Mouse (Mus musculus): ENCODE measurements around the gene Hoxb4.

Hoxb4 gene

DNA sequence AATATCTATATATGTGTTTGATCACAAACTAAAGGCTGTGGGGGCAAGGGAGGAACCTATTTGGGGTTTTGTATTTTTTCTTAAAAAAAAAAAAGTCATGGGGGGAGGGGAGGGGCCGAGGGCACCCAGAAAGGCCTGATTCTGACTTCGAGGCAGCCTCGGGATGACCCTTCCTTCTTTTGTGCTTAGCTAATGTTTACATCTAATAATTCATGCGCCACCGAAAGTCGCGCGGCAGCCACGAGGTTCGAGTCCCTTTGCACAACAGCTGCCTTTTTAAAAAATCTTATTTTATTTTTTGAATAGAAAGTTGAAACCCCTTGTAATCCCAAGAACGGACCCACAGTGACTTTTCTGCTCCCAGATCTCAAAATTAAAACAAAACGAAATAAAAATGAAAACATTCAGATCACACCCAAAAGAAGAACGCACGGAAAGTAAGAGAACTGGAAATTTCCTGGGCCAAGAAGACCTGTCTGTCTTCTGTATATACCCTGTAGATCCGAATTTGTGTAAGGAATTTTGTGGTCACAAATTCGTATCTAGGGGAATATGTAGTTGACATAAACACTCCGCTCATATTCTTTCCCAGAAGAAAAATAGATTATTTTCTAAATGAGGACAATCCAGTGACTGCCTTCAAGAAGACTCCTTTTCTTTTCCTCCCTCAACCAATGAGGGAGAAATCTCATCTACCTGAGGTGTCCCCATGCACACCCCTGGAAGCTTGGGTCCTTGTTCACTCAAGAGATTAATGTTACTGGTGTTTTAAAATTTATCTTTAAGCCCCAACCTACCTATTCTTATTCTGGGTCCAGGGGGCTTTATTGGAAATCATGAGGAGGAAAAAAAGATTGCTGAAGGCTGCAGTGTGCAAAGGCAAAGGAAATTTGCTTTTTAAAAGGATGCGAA is 1.1 kb upstream of the Hoxb4 start:
- DNase-seq: no peak

DNA sequence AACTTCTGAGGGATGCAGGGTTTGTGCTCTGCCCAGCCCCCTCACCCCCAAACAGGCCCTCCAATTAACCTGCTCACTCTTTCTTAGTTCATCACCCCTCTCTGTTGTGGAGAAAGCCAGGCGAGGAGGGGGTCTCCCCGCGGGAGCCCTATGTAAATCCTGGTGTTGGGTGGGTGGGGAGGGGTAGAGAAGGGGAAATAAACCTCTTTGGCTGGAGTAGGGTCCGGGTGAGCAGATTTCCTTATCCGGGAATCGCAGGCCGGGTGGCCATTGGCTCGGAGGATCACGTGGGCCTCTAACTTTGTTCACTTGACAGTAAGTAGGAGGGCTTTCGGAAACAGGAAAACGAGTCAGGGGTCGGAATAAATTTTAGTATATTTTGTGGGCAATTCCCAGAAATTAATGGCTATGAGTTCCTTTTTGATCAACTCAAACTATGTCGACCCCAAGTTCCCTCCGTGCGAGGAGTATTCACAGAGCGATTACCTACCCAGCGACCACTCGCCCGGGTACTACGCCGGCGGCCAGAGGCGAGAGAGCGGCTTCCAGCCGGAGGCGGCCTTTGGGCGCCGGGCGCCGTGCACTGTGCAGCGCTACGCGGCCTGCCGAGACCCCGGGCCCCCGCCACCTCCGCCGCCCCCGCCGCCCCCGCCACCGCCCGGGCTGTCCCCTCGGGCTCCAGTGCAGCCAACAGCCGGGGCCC is 452 bp downstream of the Hoxb4 start:
- peak; percentile 50 to 60 for DNase-seq

GRCm38 (mm10) chr11:96319071-96319902 is 1.2 kb downstream of the Hoxb4 start:
- DNase-seq: no peak

DNA sequence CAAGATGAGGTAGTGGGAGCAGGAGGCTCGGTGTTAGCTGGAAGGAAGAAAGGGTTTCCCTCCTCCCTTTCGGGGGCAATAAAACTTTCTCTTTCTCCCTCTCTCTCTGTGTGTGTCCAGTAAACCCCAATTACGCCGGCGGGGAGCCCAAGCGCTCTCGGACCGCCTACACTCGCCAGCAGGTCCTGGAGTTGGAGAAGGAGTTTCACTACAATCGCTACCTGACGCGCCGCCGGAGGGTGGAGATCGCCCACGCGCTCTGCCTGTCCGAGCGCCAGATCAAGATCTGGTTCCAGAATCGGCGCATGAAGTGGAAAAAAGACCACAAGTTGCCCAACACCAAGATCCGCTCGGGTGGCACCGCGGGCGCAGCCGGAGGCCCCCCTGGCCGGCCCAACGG is 1.8 kb downstream of the Hoxb4 start:
- DNase-seq: no peak

- DNase-seq: no peak
Observed at GRCm38 (mm10) chr11:96320688-96321087, 2.6 kb downstream of the Hoxb4 start.

GRCm38 (mm10) chr11:96321846-96322245 is 3.8 kb downstream of the Hoxb4 start:
- DNase-seq: no peak

DNA sequence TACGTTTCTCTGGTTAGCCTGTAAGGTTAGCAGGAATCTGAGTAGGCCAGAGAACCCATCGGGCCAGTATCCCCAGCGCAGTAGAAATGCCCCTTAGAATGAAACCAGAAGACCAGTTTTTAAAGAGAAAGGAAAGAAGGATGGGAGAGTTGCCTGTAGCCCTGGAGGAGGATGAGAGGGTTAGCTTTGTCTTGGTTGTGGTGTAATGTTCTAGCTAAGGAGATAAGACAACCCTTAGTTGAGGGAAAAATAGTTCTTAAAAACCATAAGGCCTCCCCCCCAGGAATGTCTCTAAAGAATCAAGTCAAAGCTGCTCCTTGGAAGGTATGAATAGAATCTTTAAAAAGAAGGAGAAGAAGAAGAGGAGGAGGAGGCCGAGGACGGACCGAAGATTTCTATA is 4.7 kb downstream of the Hoxb4 start:
- DNase-seq: no peak

DNA sequence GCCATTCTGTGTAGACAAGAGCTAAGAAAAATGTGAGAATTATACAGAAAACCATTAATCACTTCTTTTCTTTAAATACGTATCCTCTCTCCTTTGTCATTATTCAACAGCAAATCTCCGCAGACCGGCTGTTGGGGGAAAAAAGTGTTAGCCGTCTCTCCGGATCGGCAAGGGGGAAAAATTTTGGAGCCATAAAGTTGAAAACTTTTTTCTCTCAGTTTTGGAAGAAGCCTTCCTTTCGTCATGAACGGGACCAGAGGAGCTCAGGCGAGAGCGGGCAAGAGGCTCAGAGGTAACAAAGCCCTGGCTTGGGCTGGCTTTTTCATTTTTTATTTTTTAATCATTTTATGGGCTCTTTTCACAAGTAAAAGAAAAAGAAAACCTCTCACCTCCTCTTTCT is 5.1 kb downstream of the Hoxb4 start, which contains the start of gene Hoxb3:
Gene Hoxb3, plus strand, starts transcription at position 173 of the 400 bp plus-strand sequence.
- no peak for DNase-seq

- no peak for DNase-seq
Observed at GRCm38 (mm10) chr11:96324125-96324524, 6.1 kb downstream of the Hoxb4 start.

DNA sequence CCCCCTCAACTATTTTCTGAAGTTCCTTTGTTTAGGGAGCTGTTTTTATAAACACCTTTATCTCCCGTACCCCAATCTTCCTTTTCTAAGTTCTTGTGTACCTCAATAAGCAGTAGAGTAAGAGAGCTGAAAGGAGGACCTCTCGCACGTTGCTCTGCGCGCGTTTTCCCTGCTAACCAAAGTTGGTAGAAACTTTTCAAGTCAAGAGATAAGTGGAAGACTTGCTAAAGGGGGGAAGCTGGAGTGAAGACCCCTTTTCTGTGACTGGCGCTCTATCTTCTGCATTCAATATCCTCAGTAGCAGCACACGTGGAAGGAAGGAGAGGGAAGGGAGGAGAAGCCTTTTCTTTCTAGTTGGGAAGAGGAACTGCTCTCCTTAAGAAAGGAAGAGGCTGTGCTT is 6.9 kb downstream of the Hoxb4 start:
- no peak for DNase-seq

- no peak for DNase-seq
Observed at GRCm38 (mm10) chr11:96325747-96326212, 7.7 kb downstream of the Hoxb4 start.

GRCm38 (mm10) chr11:96326705-96327104 is 8.6 kb downstream of the Hoxb4 start:
- DNase-seq: no peak

DNA sequence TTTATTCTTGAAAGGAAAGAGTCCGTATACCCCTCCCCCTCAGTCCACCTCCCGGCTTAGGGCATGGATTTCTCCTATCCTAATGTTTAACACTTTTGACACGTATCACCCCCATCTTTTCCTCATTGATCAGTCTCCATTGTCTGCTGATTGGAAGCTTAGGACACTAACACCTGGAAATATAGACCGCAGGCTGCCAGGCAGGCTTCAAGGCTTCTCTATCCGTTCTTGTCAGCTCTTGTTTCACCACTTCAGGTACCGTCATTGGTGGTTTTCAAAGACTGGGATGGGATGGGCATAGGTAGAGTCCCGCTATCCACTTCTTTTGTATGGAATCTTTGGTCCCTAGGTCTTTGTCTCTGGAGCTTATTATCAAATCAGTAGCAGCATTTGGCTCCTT is 9.1 kb downstream of the Hoxb4 start:
- DNase-seq: no peak

DNA sequence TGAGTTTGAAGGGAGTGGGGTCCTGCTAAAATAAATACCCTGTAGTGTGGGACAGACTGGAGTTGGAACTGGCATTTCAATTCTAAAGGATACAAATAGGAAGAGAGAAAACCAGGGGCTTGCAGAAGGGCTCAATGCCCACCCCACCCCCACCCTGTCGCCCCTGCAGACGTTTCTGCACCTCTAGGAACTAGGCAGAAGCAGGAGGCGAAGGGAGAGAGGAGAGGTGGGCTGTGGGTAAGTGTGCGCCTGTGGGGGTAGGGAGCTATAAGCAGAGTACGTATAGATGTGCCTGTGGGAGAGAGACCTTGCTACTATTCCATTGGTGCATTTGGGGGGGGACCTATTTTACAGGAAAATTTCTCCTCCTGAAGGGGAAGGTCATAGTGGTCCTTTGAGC is 9.7 kb downstream of the Hoxb4 start:
- no peak for DNase-seq

- DNase-seq: no peak
Observed at GRCm38 (mm10) chr11:96328605-96329004, 10.5 kb downstream of the Hoxb4 start.

DNA sequence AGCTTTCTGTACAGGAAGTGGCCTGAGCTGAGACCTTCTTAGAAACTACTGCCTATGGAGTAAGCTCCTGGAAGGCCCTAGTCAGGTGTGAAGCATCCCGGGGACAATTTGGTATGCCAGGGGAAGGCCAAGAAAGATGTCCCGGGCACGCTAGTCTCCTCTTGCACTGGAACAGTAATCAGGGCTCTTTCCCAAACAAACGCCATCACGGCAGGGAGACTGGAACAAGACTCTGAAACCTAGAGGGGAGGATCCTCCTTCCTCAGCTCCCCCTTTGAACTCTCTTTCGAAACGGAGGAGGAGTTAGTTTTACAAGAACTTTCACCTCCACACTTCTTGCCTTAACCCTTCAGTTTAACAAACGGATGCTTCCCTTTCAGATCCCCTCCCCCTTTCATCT is 14.0 kb downstream of the Hoxb4 start:
- no peak for DNase-seq

GRCm38 (mm10) chr11:96332618-96333032 is 14.6 kb downstream of the Hoxb4 start:
- no peak for DNase-seq

GRCm38 (mm10) chr11:96333241-96334001 is 15.4 kb downstream of the Hoxb4 start:
- no peak for DNase-seq

DNA sequence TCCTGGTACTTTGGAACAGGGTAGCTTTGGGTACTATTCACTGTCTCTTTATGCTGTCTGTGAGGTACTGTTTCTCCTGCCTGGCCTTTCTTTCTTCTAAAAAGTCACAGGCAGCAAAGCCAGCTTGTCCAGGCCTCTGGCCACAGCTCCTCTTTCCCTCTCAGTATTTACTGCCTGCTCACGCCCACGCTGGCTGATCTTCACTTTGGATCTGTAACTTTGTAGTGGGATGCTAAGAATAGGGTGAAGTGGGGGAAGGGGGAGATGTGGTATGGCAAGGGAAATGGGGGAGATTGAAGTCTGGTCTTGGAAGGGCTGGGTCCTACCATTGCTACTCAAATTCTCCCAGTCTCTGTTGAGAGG is 15.9 kb downstream of the Hoxb4 start:
- DNase-seq: no peak

GRCm38 (mm10) chr11:96334998-96335397 is 16.9 kb downstream of the Hoxb4 start:
- no peak for DNase-seq

DNA sequence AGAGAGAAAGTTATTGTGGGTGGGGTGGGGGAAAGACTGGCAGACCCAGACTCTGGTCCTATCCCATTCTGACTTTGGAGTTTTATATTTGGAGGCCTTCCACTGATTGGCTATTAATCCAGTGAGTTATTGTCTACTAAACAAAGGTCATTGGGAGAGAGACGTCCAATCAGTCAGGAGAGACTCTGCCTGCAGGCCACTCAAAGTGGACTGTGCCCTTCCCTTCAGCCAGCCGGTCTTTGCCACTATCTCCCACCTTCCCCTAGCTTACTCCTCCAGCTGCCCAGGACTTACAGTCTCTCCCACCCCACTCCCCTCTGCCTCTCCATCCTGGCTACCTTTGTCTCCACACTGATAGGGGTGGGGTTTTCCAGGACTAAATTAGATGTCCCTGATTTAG is 18.5 kb downstream of the Hoxb4 start:
- DNase-seq: no peak

DNA sequence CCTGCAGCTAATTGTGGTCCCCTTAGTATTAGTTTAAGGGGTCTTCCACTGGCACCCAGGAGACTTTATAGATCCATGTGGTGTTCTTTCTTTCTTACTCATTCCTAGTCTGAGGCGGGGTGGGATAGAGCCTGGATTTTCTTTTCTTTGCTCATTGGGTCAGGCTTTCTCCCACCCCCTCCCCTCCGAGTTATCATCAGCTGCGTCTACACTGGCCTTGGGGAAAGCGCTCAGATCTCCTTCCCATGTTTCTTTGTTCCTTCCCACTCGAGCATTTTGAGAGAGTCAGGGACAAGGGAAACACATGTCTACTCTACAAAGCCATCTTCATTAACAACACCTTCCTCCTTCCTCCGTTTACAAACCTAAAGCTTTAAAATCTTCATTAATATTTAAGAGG is 19.0 kb downstream of the Hoxb4 start:
- DNase-seq: no peak

All from thymus, adult 18-20 months (tissue).